Mouse (Mus musculus) MEL (cell line): ENCODE measurements around the gene Gosr1. TPM values are rescaled to one million over a fixed set of nuclear protein-coding genes. Genes with fewer than 3 reads are reported as not detected.
"Not testable (repeated sequence)": the region's sequence is repeated elsewhere in the genome, so short reads cannot be mapped to it uniquely, and the experiment has no call there.

Experiments
- DNase-seq: peaks from one replicate; pipeline ENCODE4 v3.0.0; 2011; ENCODE audit warnings: low read depth, low spot score
- H3K27ac ChIP-seq: 2 replicates; pipeline ENCODE4 v1.5.1; 2012; ENCODE audit warnings: low read depth, mild to moderate bottlenecking, control low read depth, low read length, moderate library complexity; ENCODE audit not compliant: control insufficient read depth
- H3K27me3 ChIP-seq, 2 experiments: fragments of 150-350 bp in 1 of 2; sonication (generic) in 1 of 2; 2 replicates each; pipeline ENCODE4 v1.6.1; 2012; ENCODE audit warnings: low read length in 2 of 2, mild to moderate bottlenecking in 2 of 2, improper control_type of control experiment in 1 of 2, moderate library complexity in 1 of 2; ENCODE audit not compliant: insufficient read depth in 2 of 2, control insufficient read depth in 1 of 2
- H3K36me3 ChIP-seq, 2 experiments: 2 replicates each; pipeline ENCODE4 v1.6.1; 2012 to 2014; ENCODE audit warnings: low read length in 2 of 2, improper control_type of control experiment in 1 of 2, inconsistent platforms in 1 of 2, mild to moderate bottlenecking in 1 of 2; ENCODE audit not compliant: insufficient read depth in 2 of 2, control insufficient read depth in 1 of 2
- H3K4me1 ChIP-seq, 2 experiments: fragments of 150-350 bp in 1 of 2; sonication (generic) in 1 of 2; 2 replicates each; pipeline ENCODE4 v1.6.1; 2012; ENCODE audit warnings: low read length in 2 of 2, improper control_type of control experiment in 1 of 2, mild to moderate bottlenecking in 1 of 2; ENCODE audit not compliant: insufficient read depth in 2 of 2, control insufficient read depth in 1 of 2
- H3K4me3 ChIP-seq, 2 experiments: fragments of 150-350 bp in 1 of 2; sonication (generic) in 1 of 2; 2 replicates each; pipeline ENCODE4 v1.5.1; 2012; ENCODE audit warnings: low read depth in 2 of 2, low read length in 2 of 2, mild to moderate bottlenecking in 2 of 2, moderate library complexity in 2 of 2, control low read depth in 1 of 2, improper control_type of control experiment in 1 of 2; ENCODE audit not compliant: control insufficient read depth in 1 of 2, insufficient read depth in 1 of 2
- H3K79me2 ChIP-seq: 2 replicates; pipeline ENCODE4 v1.6.1; 2012; ENCODE audit warnings: mild to moderate bottlenecking, low read length, moderate library complexity; ENCODE audit not compliant: control insufficient read depth, poor library complexity, insufficient read depth
- H3K9ac ChIP-seq: 2 replicates; pipeline ENCODE4 v1.6.1; 2012; ENCODE audit warnings: low read depth, mild to moderate bottlenecking, control low read depth, low read length, moderate library complexity; ENCODE audit not compliant: control insufficient read depth, poor library complexity, severe bottlenecking
- H3K9me3 ChIP-seq: fragments of 150-350 bp; sonication (generic); replicated peaks from 2 replicates; pipeline ENCODE4 v1.6.1; 2012; ENCODE audit warnings: mild to moderate bottlenecking, low read length, improper control_type of control experiment, moderate library complexity; ENCODE audit not compliant: insufficient read depth
- CTCF ChIP-seq, 3 experiments: IDR thresholded peaks in 2 of 3; conservative IDR thresholded peaks in 1 of 3; 2 replicates each; pipeline ENCODE4 v1.5.1; 2011 to 2012; ENCODE audit warnings: low read length in 3 of 3, low read depth in 2 of 3, mild to moderate bottlenecking in 2 of 3, improper control_type of control experiment in 1 of 3, inconsistent platforms in 1 of 3, mixed read lengths in 1 of 3, moderate library complexity in 1 of 3; ENCODE audit not compliant: control insufficient read depth in 1 of 3, insufficient read depth in 1 of 3, poor library complexity in 1 of 3, severe bottlenecking in 1 of 3
- GABPA ChIP-seq: IDR thresholded peaks from 2 replicates; pipeline ENCODE4 v1.6.1; 2012; ENCODE audit warnings: low read depth, mild to moderate bottlenecking, inconsistent platforms, low read length, improper control_type of control experiment, moderate library complexity
- GATA1 ChIP-seq: IDR thresholded peaks from 2 replicates; pipeline ENCODE4 v1.6.1; 2011; ENCODE audit warnings: low read depth, low read length, improper control_type of control experiment
- JUND ChIP-seq: IDR thresholded peaks from 2 replicates; pipeline ENCODE4 v1.6.1; 2011; ENCODE audit warnings: low read depth, mild to moderate bottlenecking, improper control_type of control experiment, low read length
- MAZ ChIP-seq: IDR thresholded peaks from 2 replicates; pipeline ENCODE4 v1.6.1; 2012; ENCODE audit warnings: low read depth, mild to moderate bottlenecking, inconsistent platforms, low read length, improper control_type of control experiment
- POLR2AphosphoS5 ChIP-seq: IDR thresholded peaks from 2 replicates; pipeline ENCODE4 v1.6.1; 2012; ENCODE audit warnings: low read depth, borderline replicate concordance, mild to moderate bottlenecking, inconsistent platforms, low read length, moderate library complexity, mixed read lengths
- SIN3A ChIP-seq: IDR thresholded peaks from 2 replicates; pipeline ENCODE4 v1.6.1; 2012; ENCODE audit warnings: low read length, improper control_type of control experiment, inconsistent platforms
- SMC3 ChIP-seq: IDR thresholded peaks from 2 replicates; pipeline ENCODE4 v1.6.1; 2011; ENCODE audit warnings: low read depth, low read length, improper control_type of control experiment
- TBP ChIP-seq: IDR thresholded peaks from 2 replicates; pipeline ENCODE4 v1.8.0; 2011; ENCODE audit warnings: low read depth, low read length, improper control_type of control experiment
- USF1 ChIP-seq: IDR thresholded peaks from 2 replicates; pipeline ENCODE4 v1.6.1; 2014; ENCODE audit warnings: low read depth, mild to moderate bottlenecking, inconsistent platforms, low read length, improper control_type of control experiment, moderate library complexity
- USF2 ChIP-seq, 2 experiments: IDR thresholded peaks; 2 replicates each; pipeline ENCODE4 v1.6.1; 2011 to 2012; ENCODE audit warnings: improper control_type of control experiment in 2 of 2, low read length in 2 of 2, borderline replicate concordance in 1 of 2, inconsistent platforms in 1 of 2, low read depth in 1 of 2, mild to moderate bottlenecking in 1 of 2; ENCODE audit not compliant: insufficient read depth in 1 of 2
- ZC3H11A ChIP-seq: IDR thresholded peaks from 2 replicates; pipeline ENCODE4 v1.6.1; 2012; ENCODE audit warnings: low read depth, mild to moderate bottlenecking, inconsistent platforms, low read length, improper control_type of control experiment
- ZNF384 ChIP-seq: IDR thresholded peaks from 2 replicates; pipeline ENCODE4 v1.6.1; 2012; ENCODE audit warnings: low read depth, mild to moderate bottlenecking, inconsistent platforms, low read length, improper control_type of control experiment
- polyA plus RNA-seq, 2 experiments: library from polyadenylated mRNA; stranded (reverse) in 1 of 2; unstranded in 1 of 2; fragments of >175 nt in 1 of 2; fragments of >200 nt in 1 of 2; gene quantifications; 2 replicates each; pipeline versions ENCODE4 v1.2.1 to v1.2.4; 2012; ENCODE audit warnings: low replicate concordance in 2 of 2, low read depth in 1 of 2; ENCODE audit not compliant: insufficient read length in 2 of 2, insufficient read depth in 1 of 2, missing spikeins in 1 of 2
- total RNA-seq: library from RNA; depleted of rRNA; stranded (reverse); fragments of 300-350 nt; gene quantifications from 2 replicates; pipeline ENCODE4 v1.2.3, GENCODE M21; 2012

Gene Gosr1
- total and polyA plus RNA-seq, 3 experiments, result 23.1 to 25.8 TPM; not detected in 1

GRCm38 (mm10) chr11:76808550-76808949 lies 45.2 kb upstream of the Gosr1 start:
- Histone ChIP-seq H3K36me3 (no peaks in the 10 kb centered on the region; a peak in 2 of 4 replicates), H3K27ac (no peak overlapping the region), H3K4me1 (no peaks in the 10 kb centered on the region), H3K4me3 (no peak overlapping the region), H3K79me2 (no peaks in the 10 kb centered on the region), H3K9ac (no peak overlapping the region), H3K9me3 (no peaks in the 10 kb centered on the region), H3K27me3 (no peaks in the 10 kb centered on the region)
- no peak for TF ChIP-seq GABPA
- DNase-seq, result no peak

- TF ChIP-seq ZC3H11A (no peak), ZNF384 (no peak), JUND (no peak), GATA1 (no peak), USF1 (no peak), SMC3 (no peak), USF2 (IDR thresholded peaks at IDR 0.05; ENCODE audit: borderline replicate concordance in 1 of 2, insufficient read depth in 1 of 2, low read depth in 1 of 2, low read length in 2 of 2) (no peak)
- TF ChIP-seq, all 39 proteins: peak for 0
- no peak for DNase-seq
- Histone ChIP-seq H3K27ac (no peak overlapping the region), H3K9me3 (no peaks in the 10 kb centered on the region), H3K79me2 (no peaks in the 10 kb centered on the region), H3K9ac (no peak overlapping the region), H3K36me3 (no peaks in the 10 kb centered on the region; a peak in 2 of 4 replicates), H3K27me3 (no peaks in the 10 kb centered on the region), H3K4me1 (no peaks in the 10 kb centered on the region), H3K4me3 (no peak overlapping the region)
Observed at GRCm38 (mm10) chr11:76807007-76807679, 43.8 kb upstream of the Gosr1 start.

- Histone ChIP-seq H3K27ac (no peak overlapping the region), H3K9me3 (no peaks in the 10 kb centered on the region), H3K79me2 (no peaks in the 10 kb centered on the region), H3K4me1 (no peaks in the 10 kb centered on the region), H3K27me3 (no peaks in the 10 kb centered on the region), H3K36me3 (no peaks in the 10 kb centered on the region; a peak in 2 of 4 replicates), H3K9ac (no peak overlapping the region)
- no peak for DNase-seq
- TF ChIP-seq TBP (no peak), CTCF (IDR thresholded peaks at IDR 0.05 in 2 of 3, conservative IDR thresholded peaks at IDR 0.05 in 1 of 3; ENCODE audit: control insufficient read depth in 1 of 3, insufficient read depth in 1 of 3, low read depth in 2 of 3, low read length in 3 of 3, poor library complexity in 1 of 3, severe bottlenecking in 1 of 3) (no peak), SIN3A (no peak), MAZ (no peak), ZNF384 (no peak), SMC3 (no peak), POLR2AphosphoS5 (no peak)
- TF ChIP-seq, all 39 proteins: peak for 0
- H3K4me3 ChIP-seq, result no peak overlapping the region
Observed at GRCm38 (mm10) chr11:76806026-76806425, 42.6 kb upstream of the Gosr1 start.

GRCm38 (mm10) chr11:76805072-76805471 lies 41.7 kb upstream of the Gosr1 start:
- H3K27ac ChIP-seq, DNase-seq, H3K4me3 ChIP-seq, H3K4me1 ChIP-seq, H3K9me3 ChIP-seq, H3K27me3 ChIP-seq, H3K79me2 ChIP-seq, H3K36me3 ChIP-seq, H3K9ac ChIP-seq: not testable (repeated sequence)
